Mouse (Mus musculus) embryonic facial prominence, embryonic 12.5 days (tissue): ENCODE results near the gene Itga8. TPM values are rescaled to one million over a fixed set of nuclear protein-coding genes. Genes with fewer than 3 reads are reported as not detected.

Experiments used
- ATAC-seq: fragments of 200-750 bp; cut with Nextera tagmentation; 2 replicates; pipeline ENCODE4 v1.8.0; 2017; ENCODE audit not compliant: insufficient number of reproducible peaks, insufficient read depth, low FRiP score, low TSS enrichment
- H3K27ac ChIP-seq: fragments of 300-500 bp; sonication (generic); 2 replicates; pipeline ENCODE4 v1.5.1; 2016; ENCODE audit warnings: mild to moderate bottlenecking
- H3K27me3 ChIP-seq: fragments of 300-500 bp; sonication (generic); 2 replicates; pipeline ENCODE4 v1.6.1; 2016; ENCODE audit warnings: mild to moderate bottlenecking, moderate library complexity
- H3K36me3 ChIP-seq: fragments of 300-500 bp; sonication (generic); 2 replicates; pipeline ENCODE4 v1.6.1; 2016; ENCODE audit warnings: mild to moderate bottlenecking
- H3K4me1 ChIP-seq: fragments of 300-500 bp; sonication (generic); 2 replicates; pipeline ENCODE4 v1.6.1; 2016
- H3K4me2 ChIP-seq: fragments of 300-500 bp; sonication (generic); replicated peaks from 2 replicates; pipeline ENCODE4 v1.6.1; 2016; ENCODE audit warnings: mild to moderate bottlenecking, moderate library complexity
- H3K4me3 ChIP-seq: fragments of 300-500 bp; sonication (generic); 2 replicates; pipeline ENCODE4 v1.5.1; 2016; ENCODE audit warnings: mild to moderate bottlenecking
- H3K9ac ChIP-seq: fragments of 300-500 bp; sonication (generic); 2 replicates; pipeline ENCODE4 v1.6.1; 2016; ENCODE audit warnings: mild to moderate bottlenecking, moderate library complexity
- H3K9me3 ChIP-seq: fragments of 300-500 bp; sonication (generic); 2 replicates; pipeline ENCODE4 v1.6.1; 2016; ENCODE audit warnings: mild to moderate bottlenecking, moderate library complexity
- WGBS: fragments of 180-500 bp; shearing (Covaris S2); methylation state at CpG from one replicate; pipeline ENCODE4 v1.1.7; 2016; 5-methylcytosine and 5-hydroxymethylcytosine counted together
- polyA plus RNA-seq: library from polyadenylated mRNA; unstranded; fragments of >200 nt; fragmentation: Nextera tagmentation; extraction: Ambion mirVana; gene quantifications from 2 replicates; pipeline ENCODE4 v1.2.1, GENCODE M21; 2016

The Itga8 gene
- polyA plus RNA-seq, 1 experiment from 2014 or later, result 15.8 TPM

GRCm38 (mm10) chr2:12138765-12139368 lies 162.9 kb downstream of the Itga8 start:
- no peak overlapping the region for H3K4me3 ChIP-seq
- no peak overlapping the region for H3K4me2 ChIP-seq
- no peaks in the 10 kb centered on the region for H3K9me3 ChIP-seq
- H3K36me3 ChIP-seq, result peaks cover 6% of the 10 kb centered on the region; the same call in 1 of the 2 replicates
- no peaks in the 10 kb centered on the region for H3K4me1 ChIP-seq
- H3K9ac ChIP-seq, result no peak overlapping the region
- ATAC-seq, result no peak
- no peaks in the 10 kb centered on the region for H3K27me3 ChIP-seq
- 83% methylated on average over 5 of the region's 5 CpGs for WGBS
- H3K27ac ChIP-seq, result no peak overlapping the region

GRCm38 (mm10) chr2:12126580-12126979 lies 175.1 kb downstream of the Itga8 start:
- no peaks in the 10 kb centered on the region for H3K27me3 ChIP-seq
- H3K4me3 ChIP-seq, result no peak overlapping the region
- no peak overlapping the region for H3K9ac ChIP-seq
- ATAC-seq, result no peak
- H3K36me3 ChIP-seq, result no peaks in the 10 kb centered on the region
- no peaks in the 10 kb centered on the region for H3K4me1 ChIP-seq
- no peak overlapping the region for H3K4me2 ChIP-seq
- no peaks in the 10 kb centered on the region for H3K9me3 ChIP-seq
- no peak overlapping the region for H3K27ac ChIP-seq

GRCm38 (mm10) chr2:12115479-12115878 lies 186.2 kb downstream of the Itga8 start:
- no peak for ATAC-seq
- Histone ChIP-seq H3K4me1 (no peaks in the 10 kb centered on the region), H3K27ac (no peak overlapping the region), H3K4me3 (no peak overlapping the region), H3K27me3 (no peaks in the 10 kb centered on the region), H3K9me3 (no peaks in the 10 kb centered on the region), H3K9ac (no peak overlapping the region), H3K4me2 (no peak overlapping the region), H3K36me3 (0 out of 2 replicates have a peak, but pooled peaks cover 6% of the 10 kb centered on the region)
- WGBS, result 94% methylated on average over 2 of the region's 2 CpGs

GRCm38 (mm10) chr2:12109306-12109705 lies 192.4 kb downstream of the Itga8 start:
- H3K9ac ChIP-seq, result no peak overlapping the region
- ATAC-seq, result no peak

GRCm38 (mm10) chr2:12108306-12108705 lies 193.4 kb downstream of the Itga8 start:
- Histone ChIP-seq H3K4me2 (no peak overlapping the region), H3K4me3 (no peak overlapping the region), H3K36me3 (no peaks in the 10 kb centered on the region), H3K27ac (no peak overlapping the region), H3K9me3 (no peaks in the 10 kb centered on the region), H3K4me1 (no peaks in the 10 kb centered on the region), H3K9ac (no peak overlapping the region), H3K27me3 (no peaks in the 10 kb centered on the region)
- no peak for ATAC-seq
- WGBS, result 83% methylated on average over 2 of the region's 2 CpGs

More at GRCm38 (mm10) chr2:12109306-12109705, 192.4 kb downstream of the Itga8 start:
- Histone ChIP-seq H3K9me3 (no peaks in the 10 kb centered on the region), H3K4me3 (no peak overlapping the region), H3K4me1 (no peaks in the 10 kb centered on the region), H3K27me3 (no peaks in the 10 kb centered on the region), H3K36me3 (no peaks in the 10 kb centered on the region), H3K4me2 (no peak overlapping the region), H3K27ac (no peak overlapping the region)
- 92% methylated on average over 3 of the region's 3 CpGs for WGBS

GRCm38 (mm10) chr2:12107265-12107664 lies 194.5 kb downstream of the Itga8 start:
- Histone ChIP-seq H3K27ac (no peak overlapping the region), H3K9ac (no peak overlapping the region), H3K36me3 (no peaks in the 10 kb centered on the region), H3K9me3 (no peaks in the 10 kb centered on the region), H3K4me1 (no peaks in the 10 kb centered on the region), H3K4me2 (no peak overlapping the region), H3K27me3 (no peaks in the 10 kb centered on the region), H3K4me3 (no peak overlapping the region)
- no peak for ATAC-seq
- 82% methylated on average over 2 of the region's 2 CpGs for WGBS

- no peak for ATAC-seq
- Histone ChIP-seq H3K36me3 (no peaks in the 10 kb centered on the region), H3K27me3 (no peaks in the 10 kb centered on the region), H3K9me3 (no peaks in the 10 kb centered on the region), H3K4me1 (no peaks in the 10 kb centered on the region), H3K27ac (no peak overlapping the region), H3K4me2 (no peak overlapping the region), H3K9ac (no peak overlapping the region), H3K4me3 (no peak overlapping the region)
- 78% methylated on average over 1 of the region's 1 CpGs for WGBS
These were observed 198.5 kb downstream of the Itga8 start for GRCm38 (mm10) chr2:12103183-12103582.

- Histone ChIP-seq H3K36me3 (no peaks in the 10 kb centered on the region), H3K4me2 (0 out of 2 replicates have a peak overlapping the region, but pooled peaks have one; percentile 9), H3K9me3 (0 out of 2 replicates have a peak, but pooled peaks cover 2% of the 10 kb centered on the region), H3K27me3 (no peaks in the 10 kb centered on the region), H3K9ac (no peak overlapping the region), H3K27ac (no peak overlapping the region), H3K4me3 (no peak overlapping the region), H3K4me1 (no peaks in the 10 kb centered on the region)
- ATAC-seq, result no peak
- 25% methylated on average over 7 of the region's 7 CpGs for WGBS
These were observed 209.3 kb downstream of the Itga8 start for GRCm38 (mm10) chr2:12092203-12092984.

- Histone ChIP-seq H3K4me1 (no peaks in the 10 kb centered on the region), H3K27ac (no peak overlapping the region), H3K36me3 (no peaks in the 10 kb centered on the region), H3K27me3 (no peaks in the 10 kb centered on the region), H3K4me2 (no peak overlapping the region), H3K4me3 (no peak overlapping the region), H3K9ac (no peak overlapping the region), H3K9me3 (no peaks in the 10 kb centered on the region)
- ATAC-seq, result no peak
- WGBS, result 69% methylated on average over 2 of the region's 2 CpGs
These were observed 210.7 kb downstream of the Itga8 start for GRCm38 (mm10) chr2:12090993-12091392.

- Histone ChIP-seq H3K9me3 (no peaks in the 10 kb centered on the region), H3K4me2 (no peak overlapping the region), H3K36me3 (no peaks in the 10 kb centered on the region), H3K4me1 (no peaks in the 10 kb centered on the region), H3K27ac (no peak overlapping the region), H3K9ac (no peak overlapping the region), H3K27me3 (no peaks in the 10 kb centered on the region), H3K4me3 (no peak overlapping the region)
- WGBS, result 80% methylated on average over 2 of the region's 2 CpGs
- ATAC-seq, result no peak
These were observed 216.2 kb downstream of the Itga8 start for GRCm38 (mm10) chr2:12085492-12085891.

- Histone ChIP-seq H3K27me3 (no peaks in the 10 kb centered on the region), H3K36me3 (no peaks in the 10 kb centered on the region), H3K4me3 (no peak overlapping the region), H3K9me3 (no peaks in the 10 kb centered on the region), H3K4me2 (no peak overlapping the region), H3K27ac (no peak overlapping the region), H3K4me1 (no peaks in the 10 kb centered on the region), H3K9ac (no peak overlapping the region)
- ATAC-seq, result no peak
- 84% methylated on average over 4 of the region's 4 CpGs for WGBS
These were observed 217.4 kb downstream of the Itga8 start for GRCm38 (mm10) chr2:12084341-12084740.

GRCm38 (mm10) chr2:12077266-12077891 lies 224.3 kb downstream of the Itga8 start:
- no peaks in the 10 kb centered on the region for H3K27me3 ChIP-seq
- H3K9me3 ChIP-seq, result no peaks in the 10 kb centered on the region
- no peaks in the 10 kb centered on the region for H3K36me3 ChIP-seq
- H3K27ac ChIP-seq, result no peak overlapping the region
- H3K4me1 ChIP-seq, result no peaks in the 10 kb centered on the region
- H3K9ac ChIP-seq, result no peak overlapping the region
- ATAC-seq, result no peak
- 69% methylated on average over 2 of the region's 2 CpGs for WGBS
- H3K4me2 ChIP-seq, result no peak overlapping the region
- no peak overlapping the region for H3K4me3 ChIP-seq
